Mouse (Mus musculus) ES-E14 (cell line): ENCODE results near the gene Gpbp1. TPM values are rescaled to one million over a fixed set of nuclear protein-coding genes. Genes with fewer than 3 reads are reported as not detected.
A peak's percentile ranks its signal among the peaks of the same experiment; 100 is the strongest.

Experiments used
- DNase-seq: peaks from one replicate; pipeline ENCODE4 v3.0.0-alpha.2; 2013; ENCODE audit warnings: low read depth, low spot score
- H3K27ac ChIP-seq: 2 replicates; pipeline ENCODE4 v1.5.1; 2012; ENCODE audit warnings: low read depth, mild to moderate bottlenecking, low read length, moderate library complexity, mixed read lengths; ENCODE audit not compliant: poor library complexity, insufficient read depth, severe bottlenecking
- H3K36me3 ChIP-seq: 2 replicates; pipeline ENCODE4 v1.6.1; 2012; ENCODE audit warnings: mild to moderate bottlenecking, low read length, moderate library complexity, mixed read lengths; ENCODE audit not compliant: control insufficient read depth, poor library complexity, insufficient read depth, severe bottlenecking
- H3K4me1 ChIP-seq, 2 experiments: fragments of 150-350 bp in 1 of 2; sonication (generic) in 1 of 2; 2 replicates each; pipeline ENCODE4 v1.6.1; 2012; ENCODE audit warnings: low read length in 2 of 2, mild to moderate bottlenecking in 1 of 2, mixed read lengths in 1 of 2; ENCODE audit not compliant: control insufficient read depth in 2 of 2, insufficient read depth in 2 of 2, poor library complexity in 1 of 2
- H3K4me3 ChIP-seq, 2 experiments: fragments of 150-350 bp in 1 of 2; sonication (generic) in 1 of 2; 2 replicates each; pipeline ENCODE4 v1.5.1; 2012; ENCODE audit warnings: low read length in 2 of 2, low read depth in 1 of 2, mild to moderate bottlenecking in 1 of 2, mixed read lengths in 1 of 2; ENCODE audit not compliant: insufficient read depth in 1 of 2, poor library complexity in 1 of 2, severe bottlenecking in 1 of 2
- H3K9ac ChIP-seq: 2 replicates; pipeline ENCODE4 v1.6.1; 2012; ENCODE audit warnings: low read depth, mild to moderate bottlenecking, low read length, mixed read lengths; ENCODE audit not compliant: poor library complexity, insufficient read depth, severe bottlenecking
- H3K9me3 ChIP-seq: fragments of 150-350 bp; sonication (generic); 2 replicates; pipeline ENCODE4 v1.6.1; 2012; ENCODE audit warnings: low read depth, mild to moderate bottlenecking, low read length; ENCODE audit not compliant: control insufficient read depth, insufficient read depth
- CHD2 ChIP-seq: IDR thresholded peaks from 2 replicates; pipeline ENCODE4 v1.6.1; 2014; ENCODE audit warnings: mild to moderate bottlenecking, low read depth, low read length, inconsistent platforms
- HCFC1 ChIP-seq: IDR thresholded peaks from 2 replicates; pipeline ENCODE4 v1.6.1; 2012; ENCODE audit warnings: low read length, inconsistent platforms, borderline replicate concordance; ENCODE audit not compliant: insufficient read depth
- MAFK ChIP-seq: IDR thresholded peaks from 2 replicates; pipeline ENCODE4 v1.6.1; 2014; ENCODE audit warnings: mild to moderate bottlenecking, low read depth, low read length, inconsistent platforms; ENCODE audit not compliant: insufficient read depth
- ZC3H11A ChIP-seq: IDR thresholded peaks from 2 replicates; pipeline ENCODE4 v1.6.1; 2012; ENCODE audit warnings: low read depth, mild to moderate bottlenecking, inconsistent platforms, low read length, borderline replicate concordance
- ZNF384 ChIP-seq: IDR thresholded peaks from 2 replicates; pipeline ENCODE4 v1.6.1; 2012; ENCODE audit warnings: low read depth, low read length, inconsistent platforms
- in situ Hi-C, 2 experiments: fragments of 600-800 bp; cut with MboI; formaldehyde crosslinking; loops; one replicate each; pipeline ENCODE4 v1.15.1; 2025; ENCODE audit warnings: low sequenced_read_pairs in 2 of 2, inconsistent platforms in 1 of 2; ENCODE audit not compliant: unreplicated experiment in 2 of 2
- total RNA-seq: library from RNA; depleted of rRNA; stranded (reverse); fragments of 300-350 nt; gene quantifications from 2 replicates; pipeline ENCODE4 v1.2.3, GENCODE M21; 2012

The Gpbp1 gene
- total RNA-seq, 1 experiment: 74.6 TPM

DNA sequence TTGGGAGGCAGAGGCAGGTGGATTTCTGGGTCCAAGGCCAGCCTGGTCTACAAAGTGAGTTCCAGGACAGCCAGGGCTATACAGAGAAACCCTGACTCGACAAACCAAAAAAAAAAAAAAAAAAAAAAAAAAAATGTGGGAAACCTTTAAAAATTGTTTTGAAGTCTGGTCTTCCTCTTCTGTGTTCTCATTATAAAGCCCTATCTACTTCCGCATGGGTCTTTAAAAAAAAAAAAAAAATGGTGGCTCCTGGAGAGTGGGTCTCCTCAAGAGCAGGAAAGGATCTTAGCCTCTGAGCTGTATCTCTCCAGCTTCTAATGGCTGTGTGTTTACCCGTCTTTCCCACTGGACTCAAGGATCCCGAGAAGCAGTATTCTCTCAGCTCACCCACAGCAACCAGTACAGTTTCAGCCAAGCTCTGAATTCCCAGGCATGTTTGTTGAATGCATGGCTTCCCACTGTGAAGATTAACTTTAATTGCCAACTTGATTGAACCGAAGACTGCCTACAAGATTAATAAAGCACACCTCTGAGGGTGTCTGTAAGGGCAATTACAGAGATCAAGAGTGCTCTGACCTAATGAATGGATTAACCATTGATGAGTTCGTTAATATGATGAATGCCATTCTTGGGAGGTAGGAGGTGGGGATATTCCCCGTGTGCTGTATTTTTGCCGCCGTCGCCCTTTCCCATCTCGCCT lies 4.6 kb upstream of the Gpbp1 start:
- Histone ChIP-seq H3K4me1 (peaks cover 0 to 4% of the 10 kb centered on the region in 2 experiments; a peak in 2 of 4 replicates), H3K4me3 (no peak overlapping the region), H3K36me3 (no peaks in the 10 kb centered on the region), H3K9me3 (0 out of 2 replicates have a peak, but pooled peaks cover 1% of the 10 kb centered on the region), H3K27ac (no peak overlapping the region), H3K9ac (no peak overlapping the region)
- no peak for DNase-seq
- in situ Hi-C loops: no loop called here
- TF ChIP-seq ZC3H11A (no peak), CHD2 (no peak), HCFC1 (no peak), MAFK (no peak), ZNF384 (no peak)

DNA sequence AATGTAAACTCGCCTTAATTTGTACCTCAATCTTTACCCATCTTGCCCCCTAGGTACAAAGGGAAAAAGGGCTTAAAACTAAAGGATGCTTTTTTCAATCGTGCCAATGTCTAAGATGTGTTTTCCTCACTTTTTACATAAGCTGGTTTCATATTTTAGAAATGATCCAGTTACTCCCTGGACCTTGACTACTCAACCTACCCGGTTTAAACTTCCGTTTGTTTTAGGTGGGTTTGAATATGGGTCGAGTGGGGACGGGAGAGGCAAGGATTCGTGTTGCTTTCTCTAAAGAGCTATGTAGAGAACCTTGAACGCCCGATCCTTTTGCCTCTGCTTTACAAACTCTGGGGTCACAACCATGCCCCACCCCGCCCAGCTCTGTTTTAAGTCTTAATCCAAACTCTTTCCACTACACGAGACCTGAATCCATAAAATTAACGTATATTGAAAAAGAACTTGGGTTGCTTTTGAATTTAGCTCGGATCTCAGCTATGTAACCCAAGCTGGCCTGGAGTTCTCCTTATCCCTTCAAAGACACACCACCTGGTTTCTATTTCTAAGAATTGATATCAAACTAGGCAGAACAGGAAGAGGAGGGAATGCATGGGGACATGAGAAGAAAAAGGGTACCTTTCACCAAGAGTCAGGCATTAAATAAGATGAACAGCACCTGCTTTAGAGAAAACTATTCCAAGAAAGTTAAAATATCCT lies 1.3 kb upstream of the Gpbp1 start:
- H3K36me3 ChIP-seq: no peaks in the 10 kb centered on the region
- peak overlapping the region in 1 of 2 experiments; percentile 73; a peak in 2 of 4 replicates for H3K4me3 ChIP-seq
- H3K9me3 ChIP-seq: no peaks in the 10 kb centered on the region
- peaks cover 0 to 6% of the 10 kb centered on the region in 2 experiments; a peak in 2 of 4 replicates for H3K4me1 ChIP-seq
- H3K27ac ChIP-seq: no peak overlapping the region
- in situ Hi-C loops: no loop called here
- DNase-seq: no peak
- TF ChIP-seq ZC3H11A (peak; percentile 17; the same call in 1 of the 2 replicates), HCFC1 (no peak), ZNF384 (no peak)
- no peak overlapping the region for H3K9ac ChIP-seq

DNA sequence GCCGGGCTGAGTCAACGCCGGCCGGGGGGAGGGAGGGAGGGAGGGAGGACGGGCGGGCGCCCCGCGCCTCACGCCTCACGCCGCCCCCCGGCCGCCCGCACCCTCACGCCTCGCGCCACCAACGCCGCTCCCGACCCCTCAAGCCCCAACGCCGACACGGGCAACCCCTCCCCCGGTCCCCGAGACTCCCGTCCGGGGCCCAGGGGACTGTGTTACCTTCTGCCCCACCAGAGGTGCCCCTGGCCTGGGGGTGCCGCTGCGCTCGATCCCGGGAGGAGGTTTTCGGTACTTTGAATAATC lies 459 bp downstream of the Gpbp1 start:
- Histone ChIP-seq H3K27ac (peak overlapping the region; percentile 98), H3K9ac (peak overlapping the region; percentile 100), H3K4me1 (peaks cover 0 to 6% of the 10 kb centered on the region in 2 experiments; a peak in 2 of 4 replicates), H3K36me3 (no peaks in the 10 kb centered on the region), H3K4me3 (peak overlapping the region; percentile 97 to 99), H3K9me3 (no peaks in the 10 kb centered on the region)
- TF ChIP-seq ZNF384 (no peak), ZC3H11A (no peak), MAFK (no peak), CHD2 (no peak), HCFC1 (no peak)
- in situ Hi-C loops: no loop called here
- DNase-seq: no peak

DNA sequence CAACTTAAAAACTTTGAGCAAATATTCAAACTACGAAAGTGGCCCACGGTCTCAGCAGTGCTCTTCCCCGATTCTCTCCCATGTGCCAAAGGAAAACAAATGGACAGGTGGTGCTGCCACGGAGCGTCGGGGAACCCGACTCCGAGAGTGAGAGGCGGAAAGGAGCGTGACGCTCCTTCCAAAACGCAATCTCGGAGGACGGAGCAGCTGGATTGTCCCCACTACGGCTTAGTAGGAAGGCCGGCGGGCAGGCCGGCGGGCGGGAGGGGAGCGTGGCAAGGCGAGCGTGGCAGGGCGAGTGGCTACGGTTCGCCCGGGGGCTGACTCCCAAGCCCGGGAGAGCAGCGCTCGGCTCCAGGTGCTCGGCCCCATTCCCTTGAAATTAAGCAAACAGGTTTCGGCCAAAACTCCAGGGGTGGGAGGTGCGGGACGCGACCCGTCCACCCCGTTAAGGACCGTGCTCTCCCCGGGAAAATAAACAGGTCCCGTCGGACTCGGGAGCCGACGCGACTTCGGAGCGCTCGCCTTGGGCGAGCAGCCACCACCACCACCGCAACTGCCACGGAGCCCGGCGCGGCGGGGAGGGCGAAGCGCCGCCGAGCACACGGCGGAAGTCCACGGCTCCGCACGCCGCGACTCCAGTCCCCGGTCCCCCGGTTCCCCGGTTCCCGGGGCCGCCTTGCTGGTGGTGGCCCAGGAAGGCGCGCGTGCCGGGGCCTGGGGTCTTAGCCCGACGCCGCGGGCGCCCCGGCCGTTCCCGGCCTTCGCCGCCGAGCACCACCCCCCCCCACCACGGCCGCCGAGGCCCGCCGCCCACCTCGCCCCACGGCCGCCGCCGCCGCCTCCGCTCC lies 1.0 kb downstream of the Gpbp1 start:
- H3K4me1 ChIP-seq: peaks cover 0 to 6% of the 10 kb centered on the region in 2 experiments; a peak in 2 of 4 replicates

More for the DNA sequence above, 1.0 kb downstream of the Gpbp1 start:
- H3K9me3 ChIP-seq: no peaks in the 10 kb centered on the region
- H3K27ac ChIP-seq: peak overlapping the region; percentile 98
- in situ Hi-C loops: no loop called here
- TF ChIP-seq CHD2 (no peak), MAFK (no peak), ZNF384 (no peak), HCFC1 (no peak)
- DNase-seq: no peak
- H3K36me3 ChIP-seq: no peaks in the 10 kb centered on the region; the same call in 1 of the 2 replicates
- peak overlapping the region; percentile 100 for H3K9ac ChIP-seq
- H3K4me3 ChIP-seq: peak overlapping the region; percentile 97 to 99
